Mouse (Mus musculus): ENCODE measurements around the gene Carnmt1.

Gene Carnmt1

DNA sequence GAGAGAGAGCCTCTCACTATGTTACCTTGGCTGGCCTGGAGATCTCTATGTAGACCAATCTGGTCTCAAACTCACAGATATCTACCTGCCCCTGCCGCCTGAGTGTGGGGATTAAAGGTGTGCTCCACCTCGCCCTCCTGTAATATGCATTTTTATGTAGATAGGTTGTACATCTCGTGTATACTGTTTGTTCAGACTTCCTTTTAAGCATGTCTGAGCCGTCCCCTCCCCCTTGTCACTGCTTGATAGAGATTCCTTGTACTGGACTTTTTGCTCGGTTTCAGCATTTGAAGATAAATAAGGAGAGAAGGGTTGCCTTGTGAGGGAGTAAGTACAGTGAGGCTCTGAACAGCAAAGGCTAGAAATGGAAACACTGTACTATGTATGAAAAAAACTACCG lies 17.5 kb upstream of the Carnmt1 start:
- in situ Hi-C loops (cut with MboI, MseI), result no loop called here

DNA sequence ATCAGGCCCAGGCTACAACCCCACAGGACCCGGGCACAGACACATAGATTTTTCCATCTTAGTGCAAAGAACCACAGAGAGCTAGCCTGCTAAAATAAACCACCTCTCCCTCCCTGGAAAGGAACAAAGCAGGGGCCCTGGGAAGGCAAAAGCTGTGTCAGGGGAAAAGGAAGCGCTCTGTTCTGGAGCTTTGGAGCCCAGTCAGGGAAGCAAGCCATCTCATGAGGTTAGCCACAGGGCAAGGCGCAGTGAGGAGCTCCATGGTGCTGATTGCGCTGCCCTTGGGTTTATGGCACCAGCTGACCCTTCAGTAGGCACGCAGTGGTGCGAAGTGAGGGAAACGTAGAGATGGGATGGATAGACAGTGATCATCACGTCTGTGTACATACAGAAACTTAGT lies 16.2 kb upstream of the Carnmt1 start:
- in situ Hi-C loops (cut with MboI, MseI), result no loop called here

- in situ Hi-C loops (cut with MboI, MseI), result no loop called here
These were observed 15.6 kb upstream of the Carnmt1 start for GRCm38 (mm10) chr19:18654984-18655383.

GRCm38 (mm10) chr19:18655999-18656398 lies 14.6 kb upstream of the Carnmt1 start:
- in situ Hi-C loops (cut with MboI, MseI), result no loop called here

GRCm38 (mm10) chr19:18658473-18658872 lies 12.1 kb upstream of the Carnmt1 start:
- in situ Hi-C loops (cut with MboI, MseI), result no loop called here

DNA sequence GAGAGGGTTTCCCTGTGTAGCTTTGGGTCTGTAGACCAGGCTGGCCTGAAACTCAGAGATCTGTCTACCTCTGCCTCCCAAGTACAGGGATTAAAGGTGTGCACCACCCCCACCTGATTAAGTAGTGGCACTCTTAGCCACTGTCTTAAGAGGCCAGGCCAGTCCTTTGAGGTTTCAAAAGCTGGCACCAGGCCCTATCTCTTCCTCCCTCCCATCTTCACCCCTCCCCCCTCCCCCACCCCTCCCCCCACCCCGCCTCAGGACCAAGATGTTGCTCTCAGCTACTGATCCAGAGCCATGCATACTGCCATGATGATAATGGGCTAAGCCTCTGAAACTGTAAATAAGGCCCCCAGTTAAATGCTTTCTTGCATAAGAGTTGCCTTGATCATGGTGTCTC lies 11.2 kb upstream of the Carnmt1 start:
- in situ Hi-C loops (cut with MboI, MseI), result no loop called here

- in situ Hi-C loops (cut with MboI, MseI), result no loop called here
These were observed 10.1 kb upstream of the Carnmt1 start for GRCm38 (mm10) chr19:18660466-18660865.

DNA sequence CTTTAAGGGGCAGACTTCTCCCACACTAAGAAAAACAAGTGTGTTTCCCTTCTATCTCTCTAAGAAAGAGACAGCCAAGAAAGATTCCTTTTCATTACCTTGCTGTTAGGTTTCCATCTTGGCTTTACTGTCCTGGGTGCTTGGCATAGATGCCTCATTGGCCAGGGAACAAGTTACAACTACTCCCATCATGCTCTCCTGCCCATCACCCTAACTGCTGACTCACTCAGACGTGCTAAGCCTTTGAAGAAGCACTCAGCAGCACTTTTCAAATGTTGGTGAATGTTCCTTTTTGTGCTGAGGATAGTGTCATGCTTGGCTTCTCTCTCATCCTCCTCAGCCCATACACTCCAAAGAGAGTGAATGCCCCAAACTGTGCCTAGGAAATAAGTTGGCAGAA lies 8.9 kb upstream of the Carnmt1 start:
- in situ Hi-C loops (cut with MboI, MseI), result no loop called here

- in situ Hi-C loops (cut with MboI, MseI), result no loop called here
These were observed 6.7 kb upstream of the Carnmt1 start for GRCm38 (mm10) chr19:18663904-18664303.

- in situ Hi-C loops (cut with MboI, MseI), result loop anchor here in 1 of 2 experiments (5.0 kb wide), 1 partner anchor 35 kb away; the partner anchor contains the start of genes Nmrk1 and Ostf1
These were observed 3.6 kb upstream of the Carnmt1 start for GRCm38 (mm10) chr19:18666966-18667365.

GRCm38 (mm10) chr19:18669551-18669950 lies 1.0 kb upstream of the Carnmt1 start:
- in situ Hi-C loops (cut with MboI, MseI), result loop anchor here in 1 of 2 experiments (5.0 kb wide), 1 partner anchor 37 kb away; the partner anchor contains the start of genes Nmrk1 and Ostf1

DNA sequence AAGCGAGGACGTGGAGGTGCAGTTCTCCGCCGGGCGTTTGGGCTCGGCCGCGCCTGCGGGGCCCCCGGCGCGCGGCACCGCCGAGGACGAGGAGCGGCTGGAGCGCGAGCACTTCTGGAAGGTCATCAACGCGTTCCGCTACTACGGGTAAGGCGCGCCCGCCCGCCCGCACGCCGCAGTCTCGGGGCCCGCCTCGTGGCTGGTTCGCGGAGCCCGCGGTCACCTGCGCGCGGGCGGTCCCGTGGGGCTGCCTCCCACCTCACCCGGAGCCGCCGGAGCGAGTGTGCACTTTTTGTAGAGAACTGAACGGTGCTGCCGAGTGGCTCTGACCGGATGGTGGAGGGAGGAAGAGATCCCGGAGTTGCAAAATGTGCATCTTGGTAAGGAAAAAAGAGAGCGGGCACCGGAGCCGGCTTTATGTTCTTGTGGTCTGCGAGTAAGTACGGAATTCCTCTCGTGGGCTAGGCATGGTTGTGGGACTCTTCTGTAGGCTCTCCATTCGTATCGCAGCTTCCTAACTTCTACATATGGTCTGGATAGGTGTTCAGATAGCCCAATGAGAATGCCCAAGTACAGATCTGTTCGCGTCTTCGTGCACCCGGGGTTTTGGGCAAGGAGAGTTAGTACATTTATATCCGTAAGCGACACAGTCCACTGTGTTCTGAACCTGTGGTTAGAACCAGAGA lies 635 bp downstream of the Carnmt1 start:
- in situ Hi-C loops (cut with MboI, MseI), result no loop called here

DNA sequence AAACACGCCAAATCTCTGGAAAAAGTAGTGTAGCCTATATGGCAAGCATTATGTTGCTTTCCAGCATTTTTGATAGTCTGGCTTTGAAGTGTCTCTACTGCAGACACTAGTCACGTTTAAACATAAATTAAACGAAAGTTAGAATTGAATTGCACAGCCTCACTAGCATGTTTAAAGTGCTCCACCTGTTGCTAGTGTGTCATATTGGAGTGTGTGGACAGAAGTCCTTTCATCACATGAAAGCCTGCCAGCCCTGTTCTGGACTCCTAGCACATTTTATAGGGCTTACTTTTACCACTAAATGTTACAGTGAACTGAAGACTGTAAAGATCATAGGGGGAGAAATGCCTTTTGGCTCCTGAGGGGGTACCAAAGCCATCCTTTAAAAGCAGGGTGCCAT lies 1.9 kb downstream of the Carnmt1 start:
- in situ Hi-C loops (cut with MboI, MseI), result no loop called here

- in situ Hi-C loops (cut with MboI, MseI), result no loop called here
These were observed 2.6 kb downstream of the Carnmt1 start for GRCm38 (mm10) chr19:18673116-18673515.

DNA sequence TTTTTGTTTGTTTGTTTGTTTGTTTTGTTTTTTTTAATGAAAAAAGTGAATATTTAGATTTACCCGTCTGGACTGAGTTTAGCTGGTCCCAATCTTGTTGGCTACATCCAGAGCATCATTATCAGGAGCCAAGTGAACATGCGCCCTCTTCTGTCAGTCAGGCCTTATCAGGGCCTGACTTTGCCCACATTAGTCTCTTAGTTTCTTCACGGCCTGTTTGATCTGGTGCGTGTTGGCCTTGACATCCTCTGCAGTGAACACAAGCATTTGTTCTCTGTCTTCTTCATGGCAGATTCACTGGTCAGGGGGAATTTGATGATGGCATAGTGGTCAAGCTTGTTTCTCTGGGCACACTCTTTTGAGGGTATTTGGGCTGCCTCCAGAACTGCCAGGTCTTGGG lies 11.6 kb downstream of the Carnmt1 start:
- in situ Hi-C loops (cut with MboI, MseI), result no loop called here

DNA sequence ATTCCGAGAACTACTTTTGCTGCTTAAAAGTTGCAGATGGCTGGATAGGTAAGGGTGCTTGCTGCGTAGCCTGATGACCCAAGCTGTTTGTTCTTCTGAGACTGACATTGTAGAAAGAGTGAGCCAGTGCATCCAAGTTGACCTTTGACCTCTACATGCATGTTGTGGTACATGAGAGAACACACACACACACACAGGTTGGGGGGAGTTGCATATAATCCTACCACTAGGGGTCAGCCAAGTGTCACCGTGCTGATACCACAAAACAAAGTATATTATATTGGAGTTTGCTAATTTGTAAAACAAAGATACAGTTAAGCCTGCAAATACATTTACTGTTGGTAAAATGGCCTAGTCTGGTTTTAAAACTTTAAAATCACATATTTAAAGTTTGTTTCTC lies 17.0 kb downstream of the Carnmt1 start:
- in situ Hi-C loops (cut with MboI, MseI), result no loop called here

DNA sequence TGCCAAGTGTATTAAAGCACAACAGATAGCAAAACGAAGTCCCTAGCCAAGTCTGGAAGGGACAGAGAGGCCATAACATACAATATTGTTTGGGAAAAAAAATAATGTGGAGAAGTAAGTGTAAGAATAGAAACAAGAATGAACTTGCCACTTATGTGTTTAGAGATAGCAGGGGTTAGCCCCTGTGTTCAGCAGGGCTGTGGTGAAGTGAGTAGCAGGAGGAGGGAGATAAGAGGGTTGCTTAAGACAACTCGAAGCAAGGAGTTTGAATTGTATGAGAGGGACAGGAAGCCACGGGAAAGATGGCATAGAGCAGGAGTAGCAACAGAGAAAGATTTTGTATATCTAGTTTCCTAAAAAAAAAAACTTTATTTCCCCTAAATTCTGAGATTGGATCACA lies 21.6 kb downstream of the Carnmt1 start:
- in situ Hi-C loops (cut with MboI, MseI), result loop anchor here (5.0 to 10.0 kb wide), 2 partner anchors 140 to 913 kb away; no protein-coding TSS in a partner anchor

DNA sequence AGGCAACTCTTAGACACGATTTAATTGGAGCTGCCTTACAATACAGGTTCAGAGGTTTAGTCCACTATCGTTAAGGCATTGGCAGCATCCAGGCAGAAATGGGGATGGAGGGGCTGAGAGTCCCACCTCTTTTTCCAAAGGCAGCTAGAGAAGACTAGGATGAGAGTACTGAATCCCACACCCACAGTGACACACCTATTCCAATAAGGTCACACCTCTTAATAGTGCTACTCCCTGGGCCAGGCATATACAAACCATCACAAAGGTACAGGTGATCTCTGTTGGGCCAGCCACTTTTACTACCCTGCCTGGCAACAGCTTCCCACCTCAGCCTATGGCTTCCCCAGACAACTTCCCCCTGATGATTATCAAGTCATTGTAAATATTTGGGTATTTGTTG lies 22.2 kb downstream of the Carnmt1 start:
- in situ Hi-C loops (cut with MboI, MseI), result loop anchor here (5.0 to 10.0 kb wide), 2 partner anchors 140 to 912 kb away; no protein-coding TSS in a partner anchor

- in situ Hi-C loops (cut with MboI, MseI), result loop anchor here in 1 of 2 experiments (10.0 kb wide), 1 partner anchor 910 kb away; no protein-coding TSS in a partner anchor
These were observed 24.6 kb downstream of the Carnmt1 start for GRCm38 (mm10) chr19:18695116-18695515.

GRCm38 (mm10) chr19:18695552-18695951 lies 25.0 kb downstream of the Carnmt1 start:
- in situ Hi-C loops (cut with MboI, MseI), result loop anchor here in 1 of 2 experiments (10.0 kb wide), 1 partner anchor 909 kb away; no protein-coding TSS in a partner anchor

DNA sequence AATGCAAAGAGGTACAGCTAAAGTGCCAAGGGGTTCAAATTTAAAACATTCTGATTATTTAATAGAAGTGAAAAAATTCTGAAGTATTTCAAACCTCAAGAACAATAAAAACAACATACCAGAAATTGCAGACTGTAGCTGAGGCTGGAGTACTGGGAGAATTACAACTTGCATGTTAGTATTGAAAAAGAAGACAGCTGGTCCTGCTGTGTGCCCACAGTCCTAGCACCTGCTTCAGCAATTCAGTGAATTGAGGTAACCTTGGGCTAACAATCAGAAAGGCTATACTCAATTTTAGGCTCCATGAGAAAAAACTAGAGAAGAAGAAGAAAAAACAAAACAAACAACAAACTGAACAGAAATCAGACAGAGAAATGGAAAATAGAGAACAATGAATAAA lies 37.5 kb downstream of the Carnmt1 start:
- in situ Hi-C loops (cut with MboI, MseI), result no loop called here

DNA sequence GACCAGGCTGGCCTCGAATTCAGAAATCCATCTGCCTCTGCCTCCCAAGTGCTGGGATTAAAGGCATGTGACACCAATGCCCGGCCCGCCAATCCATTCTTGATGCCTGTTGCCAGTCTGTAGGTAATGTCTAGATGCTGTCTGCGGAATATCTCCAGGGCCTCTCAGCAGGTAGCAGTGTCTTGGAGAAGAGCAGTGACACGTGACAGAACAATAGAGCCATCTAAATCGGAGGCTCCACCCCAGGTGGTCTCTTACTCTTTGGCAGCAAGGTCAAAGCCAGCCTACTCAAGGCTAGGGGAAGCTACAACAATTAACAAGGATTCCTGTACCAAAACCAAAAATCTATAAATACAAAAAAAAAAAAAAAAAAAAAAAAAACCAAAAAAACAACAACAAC lies 40.3 kb downstream of the Carnmt1 start:
- in situ Hi-C loops (cut with MboI, MseI), result loop anchor here in 1 of 2 experiments (5.0 to 10.0 kb wide), 2 partner anchors 79 to 1306 kb away; partner anchors contain the start of genes Nmrk1 and Ostf1

GRCm38 (mm10) chr19:18711589-18711988 lies 41.0 kb downstream of the Carnmt1 start:
- in situ Hi-C loops (cut with MboI, MseI), result loop anchor here in 1 of 2 experiments (5.0 to 10.0 kb wide), 2 partner anchors 79 to 1307 kb away; partner anchors contain the start of genes Nmrk1 and Ostf1
